Mouse (Mus musculus): ENCODE results near the gene Art1. TPM values are rescaled to one million over a fixed set of nuclear protein-coding genes. Genes with fewer than 3 reads are reported as not detected.

The Art1 gene
- total RNA-seq (2017), result not detected in 2 replicates

DNA sequence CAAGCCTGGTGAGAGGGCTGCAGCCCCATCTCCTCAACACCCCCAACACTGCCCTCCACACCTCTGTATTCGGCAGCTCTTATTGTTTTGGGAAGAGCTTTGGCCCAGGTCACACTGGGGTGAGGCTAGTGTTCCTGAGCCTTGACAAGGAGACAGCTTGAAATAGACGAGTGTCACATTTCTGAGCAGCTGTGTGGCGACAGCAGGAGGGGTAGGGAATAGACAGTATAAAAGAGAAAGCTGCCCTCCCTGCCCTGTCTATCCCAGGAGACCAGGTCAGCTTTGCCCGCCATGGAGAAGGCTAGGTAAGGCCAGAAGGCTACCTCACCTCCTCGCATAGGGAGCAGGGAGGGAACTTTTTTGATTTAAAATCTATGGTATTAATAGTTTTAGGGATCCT, at the start of gene Art1:
Art1 (plus strand) TSS at position 257 of the 400 bp plus-strand sequence.
- no peak for ATAC-seq (ENCODE audit: extremely low read depth, insufficient number of reproducible peaks, low FRiP score, poor library complexity, severe bottlenecking)

DNA sequence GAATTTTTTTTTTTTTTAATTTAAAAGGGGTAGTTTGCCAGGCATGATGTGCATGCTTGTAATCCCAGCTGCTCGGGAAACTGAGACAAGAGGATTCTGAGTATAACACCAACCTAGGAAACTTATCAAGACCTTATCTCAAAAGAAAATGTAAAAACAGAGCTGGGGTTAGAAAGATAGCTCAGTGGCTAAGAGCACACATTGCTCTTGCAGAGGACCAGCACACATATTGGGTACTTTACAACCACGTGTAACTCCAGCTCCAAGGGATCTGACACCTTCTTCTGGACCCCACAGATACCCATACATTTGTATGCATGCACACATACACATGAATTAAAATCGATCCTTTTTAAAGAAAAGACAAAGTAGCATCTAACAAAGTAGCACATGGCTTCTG, 40.2 kb upstream of the Art1 start:
- ATAC-seq (ENCODE audit: extremely low read depth, insufficient number of reproducible peaks, low FRiP score, poor library complexity, severe bottlenecking), result no peak

DNA sequence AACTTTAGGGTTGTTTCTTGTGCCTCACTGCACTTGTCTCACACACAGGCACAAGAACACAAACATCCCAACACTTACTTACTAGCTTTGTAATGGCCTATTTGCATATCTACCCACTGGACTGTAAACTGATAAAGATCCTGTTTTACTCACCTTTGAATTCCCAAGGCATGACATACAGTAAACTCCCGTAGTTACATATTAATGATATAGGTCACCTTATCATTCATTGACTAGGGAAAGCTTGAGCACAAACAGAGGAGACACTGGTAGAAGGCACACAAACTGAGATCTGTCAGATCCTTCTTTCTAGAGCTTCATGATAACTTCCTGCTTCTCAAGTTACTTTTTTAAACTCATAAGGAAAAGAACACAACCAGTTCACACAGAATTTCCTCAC, 39.3 kb upstream of the Art1 start:
- ATAC-seq (ENCODE audit: extremely low read depth, insufficient number of reproducible peaks, low FRiP score, poor library complexity, severe bottlenecking), result no peak

DNA sequence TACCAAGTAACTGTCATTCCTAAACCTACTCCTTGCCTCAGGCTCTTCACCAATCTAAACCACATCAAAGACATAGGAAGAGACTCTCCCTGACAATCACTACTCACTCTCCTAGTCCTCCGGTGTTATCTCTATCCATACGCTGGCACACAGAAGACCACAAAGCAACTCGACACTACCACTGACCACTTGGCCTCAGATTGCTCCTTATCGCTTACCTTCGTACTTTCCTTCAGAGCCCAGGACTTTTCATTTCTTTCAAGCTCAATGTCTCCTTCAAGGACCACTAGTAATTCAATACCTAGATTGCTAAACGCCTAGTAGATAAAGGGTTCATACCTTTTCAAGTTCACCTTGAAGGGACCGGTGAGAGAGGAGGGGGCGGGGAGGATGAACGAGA, 37.7 kb upstream of the Art1 start:
- ATAC-seq (ENCODE audit: extremely low read depth, insufficient number of reproducible peaks, low FRiP score, poor library complexity, severe bottlenecking), result no peak

DNA sequence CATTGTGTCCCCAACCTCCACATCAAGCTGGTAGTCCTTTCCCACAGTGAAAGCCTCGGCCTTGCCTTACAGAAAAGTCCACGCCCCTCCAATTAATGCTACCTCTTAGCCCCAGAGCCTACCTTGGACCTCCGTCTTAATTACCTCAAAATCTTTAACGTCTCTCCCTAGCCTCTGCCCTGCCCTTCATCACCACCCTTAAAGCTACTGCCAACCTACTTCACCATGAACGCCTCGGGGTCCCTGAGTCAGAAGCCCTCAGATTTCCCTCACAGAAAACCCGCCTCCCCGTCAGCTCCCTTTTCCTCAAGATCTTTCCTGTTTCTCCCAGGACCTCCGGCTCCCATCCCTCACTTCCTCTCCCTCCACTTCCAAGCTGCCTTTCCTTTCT, 36.9 kb upstream of the Art1 start:
- no peak for ATAC-seq (ENCODE audit: extremely low read depth, insufficient number of reproducible peaks, low FRiP score, poor library complexity, severe bottlenecking)

DNA sequence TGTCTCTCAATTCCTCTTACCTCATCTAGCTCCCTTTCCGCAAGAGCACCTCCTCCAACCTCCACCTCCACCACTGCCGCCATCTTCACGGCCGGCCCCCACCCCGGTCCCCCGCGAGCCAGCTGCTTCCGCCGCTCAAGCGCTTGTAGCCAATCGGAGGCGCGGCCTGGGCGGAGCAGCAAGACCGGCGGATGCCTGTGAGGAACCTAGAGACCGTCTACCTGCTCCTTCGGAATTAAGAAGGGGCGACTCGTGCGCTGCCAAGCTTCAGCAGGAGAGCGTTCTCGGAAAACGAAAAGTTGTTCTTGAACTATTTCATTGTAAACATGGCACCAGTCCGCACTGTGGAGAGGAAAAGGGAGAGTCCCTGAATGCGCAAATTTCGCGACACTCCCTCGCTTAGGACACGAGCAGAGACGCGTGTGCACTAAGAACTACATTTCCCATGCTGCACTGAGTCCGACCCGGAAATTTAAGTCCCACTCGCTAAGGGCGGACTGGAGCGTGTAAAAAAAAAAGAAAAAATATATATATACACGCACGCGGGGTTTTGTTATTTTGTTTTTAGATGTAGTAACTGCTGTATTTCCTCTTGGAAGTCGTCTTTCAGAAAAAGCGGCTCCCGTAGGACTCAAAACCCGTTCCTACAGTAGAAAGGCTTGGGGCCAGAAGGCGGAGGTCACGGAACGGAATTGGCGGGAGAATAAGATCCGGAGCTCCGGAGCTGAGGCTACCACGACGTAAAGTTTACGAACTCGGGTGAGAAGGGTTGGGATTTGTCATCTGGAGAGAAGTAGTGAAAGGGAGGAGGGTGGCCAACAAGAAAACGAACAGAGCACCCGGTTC, 36.3 kb upstream of the Art1 start, which contains the start of the genes Rnf121, Xndc1 and Xntrpc:
Rnf121 (minus strand) TSS at position 424 of the 846 bp plus-strand sequence.
Xndc1 (plus strand) TSS at position 466 of the 846 bp plus-strand sequence.
Xntrpc (plus strand) TSS at position 668 of the 846 bp plus-strand sequence.
- ATAC-seq (ENCODE audit: extremely low read depth, insufficient number of reproducible peaks, low FRiP score, poor library complexity, severe bottlenecking), result peak; percentile 95

DNA sequence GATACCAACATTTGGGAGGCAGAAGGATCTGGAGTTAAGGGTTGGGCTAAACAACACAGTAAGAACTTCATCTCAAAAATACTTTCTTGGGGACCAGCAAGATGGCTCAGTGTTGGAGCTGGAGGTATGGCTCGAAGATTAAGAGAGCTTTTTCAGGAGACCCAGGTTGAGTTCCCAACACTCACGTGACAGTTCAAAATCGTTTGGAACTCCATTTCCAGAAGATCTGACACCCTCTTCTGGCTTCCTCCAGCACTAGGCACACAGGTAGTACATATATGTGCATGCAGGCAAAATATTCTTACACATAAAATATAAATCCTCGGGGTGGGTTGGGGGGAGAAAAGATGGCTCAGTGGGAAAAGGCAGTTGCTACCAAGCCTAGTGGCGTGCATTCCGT, 35.2 kb upstream of the Art1 start:
- ATAC-seq (ENCODE audit: extremely low read depth, insufficient number of reproducible peaks, low FRiP score, poor library complexity, severe bottlenecking), result no peak

DNA sequence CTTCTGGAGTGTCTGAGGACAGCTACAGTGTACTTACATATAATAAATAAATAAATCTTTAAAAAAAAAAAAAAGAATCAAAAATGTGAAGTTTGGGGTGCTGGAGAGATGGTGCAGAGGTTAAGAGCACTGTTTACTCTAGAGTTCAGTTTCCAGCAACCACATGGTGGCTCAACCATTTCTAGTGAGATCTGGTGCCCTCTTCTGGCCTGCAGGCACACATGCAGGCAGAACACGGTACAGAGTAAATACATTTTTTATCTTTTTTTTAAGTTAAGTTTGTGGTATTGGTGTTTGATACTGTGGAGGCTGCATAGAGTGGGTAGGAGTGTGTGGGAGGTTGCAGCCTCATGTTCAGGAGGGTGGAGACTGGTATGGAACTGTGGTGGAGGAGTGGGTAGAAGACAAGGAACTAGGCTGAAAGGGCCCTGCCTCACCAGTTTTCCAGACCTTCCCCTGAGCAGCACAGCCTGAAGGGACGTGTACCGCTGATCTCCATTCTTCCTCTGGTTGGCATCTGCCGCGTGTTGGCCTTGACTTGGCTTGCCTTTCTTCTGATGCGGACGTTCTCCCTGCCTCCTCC, 24.7 kb upstream of the Art1 start:
- ATAC-seq (ENCODE audit: extremely low read depth, insufficient number of reproducible peaks, low FRiP score, poor library complexity, severe bottlenecking), result peak; percentile 41; the same call in 1 of the 2 replicates

DNA sequence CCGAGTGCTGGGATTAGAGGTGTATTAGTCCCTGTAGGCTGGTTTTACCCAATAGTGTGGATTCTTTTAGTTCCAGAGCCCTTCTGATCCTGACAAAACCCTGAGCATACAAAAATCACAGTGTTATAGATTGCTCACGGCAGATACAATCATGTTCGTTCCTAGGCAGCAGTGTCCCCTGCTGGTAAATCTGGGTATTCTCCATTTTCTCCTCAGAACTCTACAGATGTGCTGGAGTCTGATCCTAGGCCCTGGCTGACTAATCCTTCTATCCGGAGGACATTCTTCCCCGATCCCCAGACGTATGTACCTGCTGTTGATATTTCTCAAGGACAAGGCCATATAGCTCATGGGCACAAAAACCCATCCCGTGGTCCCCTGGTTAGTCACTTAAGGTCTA, 23.0 kb upstream of the Art1 start:
- no peak for ATAC-seq (ENCODE audit: extremely low read depth, insufficient number of reproducible peaks, low FRiP score, poor library complexity, severe bottlenecking)

DNA sequence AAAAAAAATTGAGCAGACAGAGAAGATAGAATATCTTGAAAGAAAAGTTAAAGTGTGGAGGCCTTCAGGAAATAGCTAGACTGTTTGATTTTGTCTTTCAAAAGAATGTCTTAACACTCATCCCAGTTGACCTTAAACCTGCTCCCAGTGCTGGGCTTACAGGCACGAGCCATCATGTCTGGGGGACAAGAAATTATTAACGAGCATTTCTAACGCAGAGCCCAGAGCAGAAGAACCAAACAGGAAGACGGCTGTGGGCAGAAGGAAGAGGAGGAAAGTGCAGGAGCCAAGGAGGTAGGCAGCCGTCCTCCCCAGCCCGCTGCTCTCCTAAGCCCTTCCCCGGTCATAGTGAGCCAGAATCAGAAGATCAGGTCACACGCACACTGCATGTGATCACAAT, 21.2 kb upstream of the Art1 start:
- ATAC-seq (ENCODE audit: extremely low read depth, insufficient number of reproducible peaks, low FRiP score, poor library complexity, severe bottlenecking), result no peak

DNA sequence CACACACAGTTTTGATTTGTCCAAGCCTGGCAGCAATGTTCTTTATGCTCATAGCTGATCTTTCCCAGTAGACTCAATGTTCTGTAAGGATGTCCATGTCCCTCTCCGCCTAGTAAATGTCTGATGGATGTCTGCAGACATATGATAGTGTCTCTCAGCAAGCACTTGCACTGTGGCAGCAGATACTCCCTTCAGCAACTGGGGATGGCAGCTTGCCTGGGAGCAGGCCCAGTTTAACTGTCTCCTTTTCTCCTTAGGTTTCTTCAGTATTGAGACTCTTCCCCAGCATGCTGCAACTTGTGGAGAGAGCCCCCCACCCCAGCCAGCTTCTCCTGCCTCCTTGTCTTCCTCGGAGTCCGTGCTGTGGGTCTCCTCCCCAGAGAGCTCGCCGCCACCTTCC, 19.8 kb upstream of the Art1 start:
- no peak for ATAC-seq (ENCODE audit: extremely low read depth, insufficient number of reproducible peaks, low FRiP score, poor library complexity, severe bottlenecking)

DNA sequence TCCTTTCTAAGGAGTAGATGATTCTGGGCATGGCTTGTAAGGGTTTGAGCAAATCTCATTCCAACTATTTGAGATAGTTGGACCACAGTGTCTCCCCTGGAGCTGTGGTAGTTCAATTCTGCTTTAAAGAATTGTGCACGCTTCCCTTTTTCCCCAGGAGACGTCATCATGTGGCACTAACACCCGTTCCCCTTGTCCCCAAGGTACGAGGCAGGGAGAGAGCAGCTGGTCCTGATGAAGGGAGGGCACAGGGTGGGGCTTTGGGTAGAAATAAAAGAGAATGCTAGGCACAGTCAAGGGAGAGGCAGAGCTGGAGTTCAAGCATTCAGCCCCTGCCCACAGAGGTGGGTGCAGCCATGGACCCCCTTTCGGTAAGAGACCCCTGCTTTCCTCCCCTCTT, 18.7 kb upstream of the Art1 start, which contains the start of gene Trpc2:
Trpc2 (plus strand) TSS at position 301 of the 400 bp plus-strand sequence.
- no peak for ATAC-seq (ENCODE audit: extremely low read depth, insufficient number of reproducible peaks, low FRiP score, poor library complexity, severe bottlenecking)

DNA sequence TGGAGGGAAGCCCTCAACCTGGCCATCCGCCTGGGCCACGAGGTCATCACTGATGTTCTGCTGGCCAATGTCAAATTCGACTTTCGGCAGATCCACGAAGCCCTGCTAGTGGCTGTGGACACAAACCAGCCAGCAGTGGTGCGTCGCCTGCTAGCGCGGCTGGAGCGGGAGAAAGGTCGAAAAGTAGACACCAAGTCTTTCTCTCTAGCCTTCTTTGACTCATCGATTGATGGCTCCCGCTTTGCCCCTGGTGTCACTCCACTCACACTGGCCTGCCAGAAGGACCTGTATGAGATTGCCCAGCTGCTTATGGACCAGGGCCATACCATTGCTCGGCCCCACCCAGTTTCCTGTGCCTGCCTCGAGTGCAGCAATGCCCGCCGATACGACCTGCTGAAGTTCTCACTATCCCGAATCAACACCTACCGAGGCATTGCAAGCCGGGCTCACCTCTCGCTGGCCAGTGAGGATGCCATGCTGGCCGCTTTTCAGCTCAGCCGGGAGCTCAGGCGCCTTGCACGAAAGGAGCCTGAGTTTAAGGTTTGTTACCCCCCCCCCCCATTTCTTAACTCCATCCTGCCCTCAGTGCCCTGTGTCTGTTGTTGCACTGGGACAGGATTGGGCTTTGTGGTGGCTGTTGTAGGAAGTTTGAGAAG, 17.4 kb upstream of the Art1 start:
- no peak for ATAC-seq (ENCODE audit: extremely low read depth, insufficient number of reproducible peaks, low FRiP score, poor library complexity, severe bottlenecking)

DNA sequence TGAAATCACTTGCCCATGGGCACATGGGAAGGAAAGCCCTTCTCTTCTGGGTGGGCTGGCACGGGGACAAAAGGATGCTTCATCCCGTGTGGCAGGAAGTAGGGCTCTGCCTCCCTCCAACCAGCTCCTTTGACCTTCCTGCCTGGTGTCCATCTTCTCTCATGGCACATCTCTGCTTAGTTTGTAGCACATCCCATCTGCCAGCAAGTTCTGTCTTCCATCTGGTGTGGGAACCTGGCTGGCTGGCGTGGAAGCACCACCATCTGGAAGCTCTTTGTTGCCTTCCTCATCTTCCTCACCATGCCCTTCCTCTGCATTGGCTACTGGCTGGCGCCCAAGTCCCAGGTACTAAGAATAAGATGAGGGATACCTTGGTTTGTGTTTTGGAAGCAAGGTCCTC, 14.2 kb upstream of the Art1 start:
- ATAC-seq (ENCODE audit: extremely low read depth, insufficient number of reproducible peaks, low FRiP score, poor library complexity, severe bottlenecking), result no peak

DNA sequence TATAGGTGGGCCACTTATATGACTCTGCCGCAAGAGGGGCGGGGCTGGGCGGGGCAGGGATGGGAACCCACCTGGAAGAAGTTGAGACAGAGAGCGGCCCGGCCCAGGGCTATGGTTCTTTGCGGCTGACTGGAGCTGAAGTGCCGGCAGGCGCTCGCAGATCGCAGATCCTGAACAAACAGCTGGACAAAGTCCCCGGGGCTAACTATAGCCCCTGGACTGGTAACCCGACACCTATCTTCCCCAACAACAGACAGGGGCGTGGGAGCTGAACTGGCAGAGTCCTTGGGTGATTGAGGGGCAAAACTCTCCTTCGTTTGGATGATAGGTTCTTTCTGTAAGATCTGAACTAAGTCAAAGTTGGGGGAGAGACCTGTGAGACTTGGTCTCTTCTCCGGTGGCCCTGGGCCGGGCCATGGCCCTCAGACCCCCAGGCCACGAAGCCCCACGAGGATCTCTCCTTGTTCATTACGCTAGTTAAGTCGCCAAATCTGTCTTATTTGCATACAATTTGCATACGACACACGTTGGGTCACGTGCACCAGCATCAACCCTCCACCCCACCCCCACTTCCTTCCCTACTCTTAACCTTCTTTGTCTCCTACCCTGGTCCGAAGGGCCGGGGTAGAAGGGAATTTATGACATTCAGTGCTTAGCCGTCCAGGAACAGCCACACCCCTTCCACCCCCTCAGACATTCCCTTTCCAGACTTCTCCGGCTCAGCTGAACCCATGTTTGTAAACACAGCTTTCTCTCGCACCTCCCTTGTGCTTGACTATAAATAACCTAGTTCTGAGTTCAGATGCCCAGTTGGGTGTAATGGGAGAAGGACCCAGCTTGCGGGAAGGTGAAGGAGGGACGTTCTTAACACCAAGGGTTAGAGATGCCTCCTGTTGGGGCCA, 1.5 kb upstream of the Art1 start:
- peak; percentile 71 for ATAC-seq (ENCODE audit: extremely low read depth, insufficient number of reproducible peaks, low FRiP score, poor library complexity, severe bottlenecking)

DNA sequence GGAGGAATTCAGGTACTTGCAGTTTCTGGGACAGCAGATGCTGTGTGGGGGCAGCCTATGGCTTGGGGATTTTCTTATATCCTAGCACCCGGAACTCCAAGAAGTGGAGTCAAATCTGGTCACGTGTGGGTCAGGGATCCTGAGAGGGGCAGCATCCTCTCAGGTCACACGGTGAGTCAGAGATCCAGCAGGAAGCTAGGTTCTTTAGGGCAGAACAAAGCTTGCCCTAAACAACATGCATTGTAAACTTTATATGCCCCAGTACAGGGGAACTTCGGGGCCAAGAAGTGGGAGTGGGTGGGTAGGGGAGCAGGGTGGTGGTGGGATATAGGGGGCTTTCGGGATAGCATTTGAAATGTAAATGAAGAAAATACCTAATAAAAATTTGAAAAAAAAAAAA, 675 bp upstream of the Art1 start:
- ATAC-seq (ENCODE audit: extremely low read depth, insufficient number of reproducible peaks, low FRiP score, poor library complexity, severe bottlenecking), result no peak

DNA sequence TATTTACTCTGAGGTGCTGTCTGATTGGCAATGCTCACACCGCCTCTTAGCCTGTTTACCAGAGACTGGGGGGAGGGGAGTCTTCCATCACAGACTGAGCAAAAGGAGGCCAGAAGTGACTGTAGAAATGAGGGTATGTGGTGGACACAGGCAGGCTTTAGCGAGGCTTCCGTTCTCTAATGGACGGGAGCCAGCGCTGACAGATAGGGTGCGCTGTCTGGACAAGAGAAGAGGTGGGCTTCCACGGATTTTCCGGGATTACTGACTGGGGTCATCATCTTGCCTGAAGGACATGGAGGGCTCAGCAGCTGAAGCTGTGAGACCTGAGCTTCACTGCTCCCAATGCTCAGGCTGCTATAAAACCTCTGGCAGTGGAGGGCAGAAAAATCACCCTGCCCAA, 698 bp downstream of the Art1 start:
- no peak for ATAC-seq (ENCODE audit: extremely low read depth, insufficient number of reproducible peaks, low FRiP score, poor library complexity, severe bottlenecking)

DNA sequence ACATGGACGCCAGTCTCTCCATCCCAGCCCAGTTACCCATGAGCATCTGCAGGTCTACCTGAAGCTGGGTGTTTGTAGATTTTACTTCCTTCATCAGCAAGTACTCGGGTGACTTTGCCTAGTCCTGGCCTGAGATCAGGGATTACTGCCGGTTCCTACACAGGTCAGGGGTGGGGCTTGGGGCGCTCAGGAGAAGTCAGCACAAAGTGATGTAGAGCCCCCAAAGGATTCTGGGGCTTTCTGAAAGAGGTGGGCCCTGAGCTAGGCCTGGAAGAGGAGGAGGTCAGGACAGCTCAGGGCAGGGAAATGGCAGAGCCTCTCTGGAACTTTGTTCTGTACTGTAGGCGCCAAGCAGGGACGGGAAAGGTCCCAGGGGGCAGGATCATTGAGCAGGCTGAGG, 1.2 kb downstream of the Art1 start:
- ATAC-seq (ENCODE audit: extremely low read depth, insufficient number of reproducible peaks, low FRiP score, poor library complexity, severe bottlenecking), result no peak

DNA sequence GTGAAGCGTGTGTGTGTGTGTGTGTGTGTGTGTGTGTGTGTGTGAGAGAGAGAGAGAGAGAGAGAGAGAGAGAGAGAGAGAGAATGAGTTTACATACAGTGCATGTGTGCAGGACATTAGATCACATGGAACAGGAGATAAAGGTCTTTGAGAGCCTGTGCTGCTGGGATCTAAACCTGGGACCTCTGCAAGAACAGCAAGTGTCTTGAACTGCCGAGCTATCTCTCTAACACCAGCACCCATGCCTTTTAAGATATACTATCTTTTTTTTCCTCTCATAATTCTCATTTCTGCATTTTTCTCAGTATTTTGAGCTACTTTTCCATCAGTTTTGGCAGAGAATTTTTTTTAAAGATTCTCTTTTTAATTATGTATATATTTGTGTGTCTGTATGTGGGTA, 2.0 kb downstream of the Art1 start:
- ATAC-seq (ENCODE audit: extremely low read depth, insufficient number of reproducible peaks, low FRiP score, poor library complexity, severe bottlenecking), result no peak
